Mouse (Mus musculus) lung, postnatal 10 days (tissue): ENCODE measurements around the gene Kcna7.
"Not testable (repeated sequence)": the region's sequence is repeated elsewhere in the genome, so short reads cannot be mapped to it uniquely, and the experiment has no call there.

ENCODE experiments used
- DNase-seq: peaks from one replicate; pipeline ENCODE4 v3.0.0; 2021

Gene Kcna7

DNA sequence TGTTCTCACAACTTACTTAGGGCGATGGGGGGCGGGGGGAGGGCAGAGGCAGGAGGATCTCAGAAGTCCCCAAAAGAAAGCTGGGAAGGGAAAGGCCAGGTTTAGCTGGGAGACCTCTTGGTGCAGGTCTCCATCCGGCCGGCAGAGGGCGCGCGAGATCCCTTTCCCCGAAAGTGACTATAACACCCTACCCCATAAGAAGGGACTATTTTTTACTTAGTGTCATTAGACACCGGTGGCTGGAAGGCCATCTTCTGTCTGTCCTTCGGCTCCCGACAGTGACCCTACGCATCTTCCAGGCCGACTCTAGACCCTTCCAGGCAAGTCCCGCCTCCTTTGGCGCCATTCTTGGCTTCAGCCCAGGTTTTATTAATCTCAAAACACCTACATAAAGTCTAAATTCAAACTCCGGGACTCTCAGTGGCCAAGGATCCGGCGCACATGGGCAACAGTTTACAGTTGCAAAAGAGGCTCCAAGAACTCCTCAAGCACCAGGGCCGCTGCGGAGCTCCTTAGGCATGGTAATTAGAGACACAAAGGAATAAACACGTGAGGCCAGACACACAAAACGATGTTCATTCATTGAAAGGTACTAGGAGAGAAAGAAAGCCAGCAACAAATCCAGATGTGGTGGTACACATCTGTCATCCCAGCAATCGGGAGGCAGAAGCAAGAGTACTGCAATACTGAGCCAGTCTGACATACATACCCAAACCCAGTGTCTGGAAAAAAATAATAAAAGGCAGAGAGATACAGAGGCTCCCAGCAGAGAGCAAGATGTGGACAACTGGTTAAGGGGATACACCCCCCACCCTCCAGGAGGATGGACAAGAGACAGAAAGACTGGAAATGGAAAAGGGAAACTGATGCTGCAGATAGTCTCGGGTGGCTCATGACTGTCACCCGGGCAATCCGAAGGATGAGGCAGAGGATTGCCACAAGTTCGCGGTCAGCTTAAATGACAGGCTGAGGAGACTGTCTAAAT lies at the start of gene Kcna7:
Gene Kcna7, plus strand, starts transcription at position 563 of the 985 bp plus-strand sequence.
- peak; percentile 83 for DNase-seq

DNA sequence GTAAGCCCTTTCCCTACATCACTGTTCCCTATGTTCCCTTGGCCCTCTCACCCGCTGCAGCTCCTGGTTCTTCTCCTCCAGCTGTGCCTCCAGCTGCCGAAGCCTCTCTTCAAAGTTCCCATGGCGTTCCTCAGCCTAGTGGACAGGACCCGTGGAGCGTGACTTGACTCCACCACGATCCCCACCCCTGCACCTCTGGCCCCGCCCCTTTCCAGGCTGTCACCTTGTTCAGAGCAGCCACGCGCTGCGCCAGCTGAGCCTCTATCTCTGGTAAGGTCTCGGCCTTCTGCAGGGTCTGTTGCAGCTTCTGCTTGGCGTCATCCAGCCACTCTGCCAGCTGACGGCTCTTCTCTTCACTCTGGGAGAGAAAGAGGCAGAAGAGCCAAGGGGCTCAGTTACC lies 49.4 kb upstream of the Kcna7 start:
- DNase-seq, result no peak

DNA sequence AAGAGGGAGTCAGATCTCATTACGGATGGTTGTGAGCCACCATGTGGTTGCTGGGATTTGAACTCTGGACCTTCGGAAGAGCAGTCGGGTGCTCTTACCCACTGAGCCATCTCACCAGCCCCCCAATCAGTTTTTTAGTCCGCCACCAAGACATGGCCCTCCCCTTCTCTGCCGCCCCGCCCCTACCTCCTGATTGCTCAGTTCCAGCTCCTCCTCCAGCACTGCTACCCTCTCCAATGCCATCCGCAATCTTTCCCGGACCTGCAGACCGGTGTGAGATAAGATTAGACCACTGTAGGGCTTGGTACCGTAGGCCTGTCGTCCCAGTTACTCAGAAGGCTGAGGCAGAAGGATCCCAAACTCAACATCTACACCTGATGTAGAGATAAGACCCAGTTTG lies 46.4 kb upstream of the Kcna7 start:
- not testable (repeated sequence) for DNase-seq

DNA sequence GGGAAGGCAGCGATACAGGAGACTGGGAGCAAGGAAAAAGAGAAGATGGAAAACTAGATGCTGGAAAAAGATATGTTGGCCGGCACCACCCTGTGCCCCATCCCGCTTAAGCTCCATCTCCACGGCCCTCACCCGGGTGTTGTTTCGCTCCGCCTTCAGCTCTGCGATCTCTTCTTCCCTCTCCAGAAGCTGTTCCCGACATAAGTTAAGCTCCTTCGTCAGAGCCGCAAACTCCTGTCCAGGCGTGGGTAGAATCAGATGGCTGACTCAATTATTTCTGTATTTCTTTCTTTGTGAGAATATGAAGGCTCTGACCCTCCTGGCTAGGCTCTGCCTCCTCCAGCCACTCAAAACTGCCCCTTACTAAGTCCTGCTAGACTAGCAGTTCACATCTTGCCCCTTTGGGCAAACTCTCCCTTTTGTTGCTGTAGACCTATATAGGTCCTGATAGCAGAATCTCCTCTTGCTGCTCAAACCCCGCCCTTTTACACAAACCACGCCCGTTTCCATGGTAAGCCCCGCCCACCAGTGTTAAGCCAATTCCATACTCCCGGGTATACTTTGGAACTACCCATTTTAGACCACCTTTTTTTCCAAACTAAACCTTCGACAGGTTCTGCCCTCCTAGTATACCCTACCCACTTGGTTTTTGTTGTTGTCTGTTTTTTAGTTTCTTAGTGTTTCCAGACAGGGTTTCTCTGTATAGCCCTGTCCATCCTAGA lies 44.9 kb upstream of the Kcna7 start:
- no peak for DNase-seq

DNA sequence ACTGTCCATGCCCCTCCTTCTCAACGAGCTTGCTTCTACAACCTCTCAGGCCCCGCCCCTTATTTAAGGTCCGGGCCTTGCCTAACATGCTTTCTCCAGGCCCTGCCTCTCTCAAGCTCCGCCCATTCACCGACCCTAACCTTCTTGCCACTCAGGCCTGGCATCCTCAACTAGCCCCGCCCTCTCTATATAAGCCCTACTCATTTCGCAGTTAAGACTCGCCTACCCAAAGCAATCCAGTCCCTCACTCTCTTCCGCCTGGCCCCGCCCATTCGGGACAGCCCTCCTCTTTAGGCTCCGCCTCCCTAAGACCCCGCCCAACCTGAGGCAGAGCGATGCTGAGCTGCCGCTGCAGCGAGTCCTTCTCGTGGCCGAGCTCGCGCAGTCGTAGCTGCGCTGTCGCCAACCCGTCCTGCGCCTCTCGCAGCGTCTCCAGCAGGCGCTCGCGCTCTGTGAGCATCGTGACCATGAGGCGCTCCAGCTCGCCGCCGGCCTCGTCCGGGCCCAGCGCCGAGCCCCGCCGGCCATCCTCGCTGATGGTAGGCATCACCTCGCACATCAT lies 44.1 kb upstream of the Kcna7 start:
- peak; percentile 89 for DNase-seq

DNA sequence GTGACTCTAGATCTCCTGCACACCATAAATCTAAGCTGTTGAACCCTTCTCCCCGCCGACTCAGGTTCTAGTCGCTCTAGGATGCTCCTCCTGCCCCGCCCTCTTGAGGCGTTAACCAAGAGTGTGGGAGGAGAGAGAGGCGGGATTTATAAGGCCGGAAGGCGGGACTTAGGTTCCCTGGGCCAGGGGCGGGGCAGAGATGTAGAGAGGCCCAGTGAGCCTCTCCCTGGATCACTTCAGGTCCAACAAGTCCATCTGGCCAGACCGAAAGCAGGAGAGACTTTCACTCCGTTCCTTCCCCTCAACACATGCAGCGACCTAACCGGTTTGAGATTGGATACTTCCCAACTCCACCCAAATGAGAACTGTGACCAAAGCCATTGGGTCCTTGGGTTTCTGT lies 42.7 kb upstream of the Kcna7 start:
- peak; percentile 70 for DNase-seq

DNA sequence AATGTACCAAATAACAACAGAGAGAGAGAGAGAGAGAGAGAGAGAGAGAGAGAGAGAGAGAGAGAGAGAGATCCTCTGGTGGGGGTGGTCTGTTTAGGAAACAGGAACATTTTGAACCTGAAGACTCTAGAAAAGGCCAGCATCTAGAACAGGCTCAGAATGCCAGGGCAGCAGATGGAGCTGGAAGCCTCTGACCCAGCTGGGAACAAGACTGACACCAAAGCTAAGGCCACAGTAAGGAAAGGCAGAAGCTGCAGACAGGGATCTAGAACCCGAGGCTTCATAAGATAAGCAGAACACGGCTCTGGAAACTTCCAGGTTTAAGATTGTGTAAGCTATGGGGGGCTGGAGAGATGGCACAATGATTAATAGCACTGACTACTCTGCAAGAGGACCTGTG lies 41.5 kb upstream of the Kcna7 start:
- no peak for DNase-seq

DNA sequence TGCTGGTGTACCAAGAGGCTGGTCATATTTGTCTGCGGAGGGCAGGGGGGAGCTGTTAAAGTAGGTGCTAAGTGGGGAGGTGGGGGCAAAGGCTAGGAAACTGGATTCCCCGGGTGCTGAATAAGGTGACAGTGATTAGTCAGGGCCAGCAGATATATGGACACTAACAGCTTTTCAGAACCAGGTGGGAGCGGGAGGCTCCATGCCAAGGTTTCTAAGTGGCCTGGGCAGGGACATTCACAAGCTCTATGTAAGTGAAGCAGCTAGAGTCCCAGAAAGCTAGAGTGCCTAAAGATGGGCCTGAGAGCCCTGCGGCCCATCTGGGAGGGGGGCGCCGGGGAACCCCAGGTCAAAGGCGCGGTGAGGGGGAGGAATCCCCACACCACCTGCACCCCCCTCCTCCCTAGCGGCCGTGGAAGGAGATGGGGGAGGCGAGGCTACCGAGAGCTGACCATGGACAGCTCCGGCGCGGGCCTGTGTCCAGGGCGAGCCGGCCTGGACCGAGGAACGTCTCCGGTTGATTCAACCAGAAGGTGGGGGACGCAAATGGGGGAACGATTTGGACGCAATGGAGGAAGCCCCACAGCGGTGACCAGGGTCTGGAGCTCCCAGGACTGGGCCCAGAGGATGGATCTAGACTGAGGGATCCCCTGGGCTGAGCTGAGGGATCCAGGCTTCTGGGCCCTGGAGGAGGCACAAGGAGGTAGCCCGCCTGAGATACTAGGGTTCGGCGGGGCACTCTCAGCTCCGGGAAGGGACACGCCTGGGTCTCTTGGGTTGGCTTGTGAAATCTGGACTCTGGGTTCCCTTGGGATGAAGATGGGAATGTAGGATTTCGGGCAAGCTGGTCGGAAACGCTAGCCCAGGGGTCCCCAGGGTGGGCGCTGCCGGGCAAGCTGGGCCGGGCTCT lies 39.5 kb upstream of the Kcna7 start:
- peak; percentile 67 for DNase-seq

DNA sequence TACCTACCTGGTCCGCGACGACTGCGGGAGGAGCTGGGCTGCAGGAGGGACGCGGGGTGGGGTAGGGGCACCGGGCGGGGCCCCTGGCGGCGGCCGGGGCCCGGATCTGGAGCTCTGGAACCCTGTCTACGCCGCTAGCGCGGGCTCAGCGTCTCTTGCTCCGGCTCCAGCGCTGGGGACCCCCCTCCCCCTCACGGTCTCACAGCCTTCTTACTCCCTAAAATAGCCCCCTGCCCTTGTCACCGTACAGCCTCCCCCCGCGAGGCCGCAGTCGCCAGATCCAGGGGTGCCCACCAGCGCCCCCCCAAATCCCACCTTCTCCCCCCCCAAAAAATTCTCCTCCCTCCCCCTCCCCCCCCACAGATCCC lies 38.8 kb upstream of the Kcna7 start, which contains the start of gene Ppfia3:
Gene Ppfia3, minus strand, starts transcription at position 368 of the 368 bp plus-strand sequence.
- DNase-seq, result no peak

DNA sequence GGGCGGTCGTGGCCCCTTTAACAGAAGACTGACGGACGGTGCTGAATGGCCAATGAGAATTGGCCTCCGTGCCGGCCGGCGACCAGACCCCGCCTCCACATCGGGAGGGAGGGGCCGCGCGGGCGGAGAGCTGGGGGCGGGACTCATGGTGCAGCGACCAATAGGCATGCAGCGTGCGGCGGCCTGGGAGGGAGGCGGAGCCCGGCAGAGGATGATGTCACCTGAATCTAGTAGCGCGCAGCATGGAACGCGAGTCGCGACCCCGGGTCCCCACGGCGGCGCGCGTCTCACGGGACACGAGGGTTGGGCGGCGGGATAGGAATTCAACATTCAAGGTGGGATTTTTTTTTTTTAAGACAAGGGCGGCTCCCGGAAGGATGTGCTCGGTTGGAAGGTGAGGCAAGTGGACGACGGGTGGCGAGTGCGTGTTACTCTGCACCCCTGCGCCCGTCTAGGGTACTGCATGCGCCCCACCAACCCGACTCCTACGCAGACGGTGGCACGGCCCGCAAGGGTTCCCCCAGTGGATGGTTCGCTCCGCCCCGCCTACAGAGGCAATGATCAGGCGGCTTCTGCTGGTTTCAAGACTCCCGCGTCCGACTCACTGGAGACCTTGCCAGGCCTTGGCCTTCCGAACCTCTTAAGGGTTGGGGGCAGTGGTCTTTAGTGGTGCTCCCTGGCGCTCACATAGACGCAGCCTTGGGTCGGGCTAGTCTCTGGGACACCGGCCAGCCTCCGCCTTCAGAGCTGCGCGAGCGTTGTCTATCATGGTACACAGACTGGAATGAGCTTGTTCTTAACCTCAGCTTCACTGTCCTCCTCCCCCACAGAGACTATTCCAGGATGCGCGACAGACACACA lies 38.2 kb upstream of the Kcna7 start:
- peak; percentile 98 for DNase-seq

DNA sequence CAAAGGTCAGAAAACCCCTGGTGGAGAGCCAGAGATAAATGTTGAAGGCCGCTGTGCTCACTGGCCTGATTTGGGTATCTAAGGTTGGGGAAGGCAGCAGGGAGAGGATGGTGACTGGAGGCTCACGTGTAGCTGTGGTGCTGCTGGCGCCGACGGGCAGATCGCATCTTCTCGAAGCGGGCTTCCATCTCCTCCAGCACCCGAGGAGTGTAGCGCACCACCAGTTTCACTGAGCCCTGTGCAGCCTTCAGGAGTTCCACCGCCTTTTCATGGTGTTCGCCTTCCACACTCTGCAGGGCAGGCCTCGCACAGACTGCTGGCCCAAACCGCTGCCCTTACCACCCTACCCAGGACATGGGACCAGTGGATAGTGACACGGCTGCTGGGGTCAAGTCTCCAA lies 37.3 kb upstream of the Kcna7 start:
- no peak for DNase-seq

DNA sequence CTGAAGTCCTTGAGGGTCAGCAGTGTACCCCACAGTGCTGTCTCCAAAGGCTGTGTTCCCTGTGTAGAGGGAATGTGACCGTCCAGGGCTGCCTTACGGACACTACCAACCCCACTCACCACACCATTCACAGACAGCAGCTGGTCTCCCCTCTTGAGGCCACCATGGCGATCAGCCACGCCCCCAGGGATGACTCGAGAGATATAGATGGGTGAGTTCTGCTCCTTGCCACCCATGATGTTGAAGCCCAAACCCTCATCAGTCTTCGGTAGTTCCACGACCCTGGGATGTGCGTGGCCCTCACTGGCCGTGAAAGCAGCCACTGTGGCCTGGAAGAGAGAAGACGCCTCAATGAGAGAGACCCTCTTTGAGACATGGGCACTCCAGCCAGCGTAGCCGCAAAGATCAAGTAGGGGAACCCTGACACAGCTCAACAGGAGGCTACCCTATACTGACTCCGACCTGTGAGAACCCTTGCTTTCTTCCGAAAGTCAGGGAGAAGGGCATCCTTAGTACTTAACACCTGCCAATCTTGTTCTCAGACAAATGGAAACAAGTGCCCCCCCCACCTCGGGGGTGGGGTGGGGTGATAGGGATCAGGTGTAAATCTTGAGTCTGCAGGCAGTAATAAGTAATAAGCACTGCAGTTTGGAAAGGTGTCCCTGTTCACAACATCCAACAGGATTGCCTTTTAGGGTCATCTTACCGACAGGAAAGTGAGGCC lies 36.3 kb upstream of the Kcna7 start:
- no peak for DNase-seq

DNA sequence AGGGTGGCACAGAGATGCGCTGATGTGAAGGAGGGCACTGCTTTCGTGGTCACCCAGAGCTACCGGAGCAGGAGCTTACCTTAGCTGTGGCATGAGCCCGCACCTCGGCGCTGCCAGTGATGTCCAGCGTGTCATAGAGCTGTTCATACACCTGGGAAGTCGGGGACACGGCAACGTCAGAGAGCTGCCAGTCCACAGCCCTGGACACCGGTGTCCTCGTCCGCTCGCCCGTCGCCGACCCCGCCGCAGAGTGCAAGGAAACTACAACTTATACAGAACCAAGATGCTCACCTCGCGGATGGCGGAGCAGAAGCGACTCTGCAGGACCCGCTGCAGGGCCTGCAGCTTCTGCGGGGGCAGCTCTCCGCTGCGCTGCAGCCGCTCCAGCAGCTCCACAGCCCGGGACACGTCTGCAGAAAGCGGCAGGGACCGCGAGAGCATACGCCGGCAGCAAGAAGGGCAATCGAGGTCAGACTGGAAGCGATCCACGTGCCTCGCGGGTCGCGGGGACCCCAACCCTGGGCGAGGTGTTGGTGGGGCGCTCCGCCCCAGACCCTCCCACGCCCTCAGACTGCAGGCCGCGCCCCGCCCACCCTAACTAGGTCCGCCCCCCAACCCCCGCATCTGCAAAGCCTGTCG lies 35.5 kb upstream of the Kcna7 start:
- no peak for DNase-seq

DNA sequence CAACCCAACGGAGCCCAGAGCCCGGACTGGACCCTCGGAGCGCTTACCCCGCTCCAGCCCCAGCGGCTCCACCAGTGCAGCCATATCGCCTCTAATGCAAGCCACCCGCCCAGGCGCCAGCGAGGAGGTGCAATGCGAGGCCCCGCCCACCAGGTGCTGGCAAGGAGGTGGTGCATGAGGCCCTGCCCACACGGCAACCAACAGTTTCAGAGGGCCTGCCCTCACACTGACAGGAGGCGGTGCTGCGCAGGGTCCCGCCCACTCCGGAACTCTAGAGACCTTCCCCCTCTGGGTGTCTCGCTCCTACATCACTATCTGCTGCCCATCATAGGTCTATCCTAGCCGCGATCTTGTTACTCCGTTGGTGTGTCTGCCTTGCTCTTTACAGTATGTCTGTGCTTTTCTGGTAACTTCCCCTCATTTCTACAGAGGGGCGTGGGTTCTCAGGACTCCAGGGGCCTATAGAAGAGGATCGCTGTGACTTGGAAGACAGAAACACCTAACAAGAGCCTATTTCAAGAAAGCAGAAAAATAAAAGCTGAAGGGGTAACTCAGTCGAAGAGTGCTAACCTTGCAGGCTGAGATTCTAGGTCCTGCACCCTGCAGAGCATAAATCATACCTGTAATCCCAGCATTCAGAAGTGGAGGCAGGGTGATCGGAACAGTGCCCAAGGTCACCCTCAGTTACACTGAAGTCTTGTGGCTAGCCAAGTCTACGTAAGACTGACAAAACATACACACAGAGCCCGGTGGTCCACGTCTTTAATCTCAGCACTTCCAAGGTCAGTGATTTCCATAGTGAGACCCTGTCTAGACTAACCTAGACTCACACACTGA lies 34.8 kb upstream of the Kcna7 start, which contains the start of gene Lin7b:
Gene Lin7b, minus strand, starts transcription at position 109 of the 837 bp plus-strand sequence.
- DNase-seq, result peak; percentile 93

DNA sequence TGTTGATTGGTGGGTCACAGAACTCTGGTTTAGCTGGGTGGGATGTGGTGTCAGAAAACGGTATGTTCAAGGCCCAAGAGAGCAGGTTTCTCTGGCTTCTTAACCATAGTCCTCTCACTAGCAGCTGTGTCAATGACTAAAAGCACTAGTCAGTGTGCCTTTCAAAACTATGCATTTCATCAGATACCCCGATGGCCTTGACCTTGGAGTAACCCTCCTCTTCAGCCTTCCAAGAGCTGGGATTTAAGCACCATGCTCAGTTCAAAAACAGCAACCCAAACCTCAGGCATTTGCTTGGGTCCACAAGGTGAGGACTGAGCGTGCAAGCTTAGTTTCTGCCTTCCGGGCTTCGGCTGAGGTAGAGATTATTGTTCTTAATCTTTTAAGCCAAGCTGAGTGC lies 33.1 kb upstream of the Kcna7 start:
- no peak for DNase-seq

DNA sequence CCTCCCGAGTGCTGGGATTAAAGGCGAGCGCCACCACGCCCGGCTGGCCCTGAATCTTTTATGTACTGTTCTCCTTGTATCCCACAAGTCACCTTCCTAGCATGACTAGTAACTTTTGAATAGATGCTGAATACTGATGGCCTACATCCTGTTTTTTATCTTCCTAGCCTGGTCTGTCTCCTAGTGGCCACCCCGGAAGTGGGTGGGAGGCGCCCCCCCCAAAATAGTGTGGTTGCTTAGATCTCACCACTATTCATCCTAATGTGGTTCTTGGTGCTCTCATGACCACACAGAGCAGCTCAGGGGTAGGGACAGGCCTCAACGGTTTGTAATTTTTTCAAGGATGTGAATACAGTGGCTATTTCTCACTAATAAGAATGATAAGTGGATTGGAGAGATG lies 30.8 kb upstream of the Kcna7 start:
- no peak for DNase-seq

DNA sequence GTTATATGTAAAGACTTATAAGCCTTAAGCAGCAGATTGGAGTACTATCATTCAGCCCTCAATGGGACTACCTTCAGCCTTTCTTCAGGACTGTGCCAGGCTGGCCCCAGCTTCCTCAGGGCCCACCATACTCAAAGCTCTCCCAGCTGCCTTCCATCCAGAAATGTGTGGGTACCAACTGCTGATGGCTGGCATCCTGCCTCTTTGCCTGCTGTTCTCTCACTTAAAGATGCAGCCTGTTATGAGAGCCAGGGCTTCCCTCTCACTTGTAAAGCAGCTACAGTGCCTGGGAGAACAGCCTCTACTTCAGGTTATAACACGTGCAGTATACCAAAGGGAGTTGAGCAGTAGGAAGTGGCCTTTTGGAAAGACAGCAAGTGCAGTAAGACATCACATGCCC lies 29.4 kb upstream of the Kcna7 start:
- DNase-seq, result no peak

DNA sequence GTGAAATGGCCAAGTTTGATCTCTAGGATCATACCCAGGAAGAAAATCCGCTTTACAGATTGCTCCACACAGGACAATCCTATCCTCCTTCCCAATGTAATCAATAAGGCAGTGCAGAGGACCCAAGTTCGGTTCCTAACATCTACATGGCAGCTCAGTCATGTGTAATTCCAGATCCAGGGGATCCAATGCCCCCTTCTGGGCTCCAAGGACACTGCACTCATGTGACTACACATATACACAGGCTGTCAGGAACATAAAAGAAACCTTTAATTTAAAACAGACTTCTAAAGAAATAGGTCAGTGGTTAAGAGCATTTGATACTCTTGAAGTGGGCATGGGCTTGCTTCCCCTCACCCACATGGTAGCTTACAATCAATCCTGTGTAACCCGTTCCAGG lies 19.4 kb upstream of the Kcna7 start:
- DNase-seq, result no peak

DNA sequence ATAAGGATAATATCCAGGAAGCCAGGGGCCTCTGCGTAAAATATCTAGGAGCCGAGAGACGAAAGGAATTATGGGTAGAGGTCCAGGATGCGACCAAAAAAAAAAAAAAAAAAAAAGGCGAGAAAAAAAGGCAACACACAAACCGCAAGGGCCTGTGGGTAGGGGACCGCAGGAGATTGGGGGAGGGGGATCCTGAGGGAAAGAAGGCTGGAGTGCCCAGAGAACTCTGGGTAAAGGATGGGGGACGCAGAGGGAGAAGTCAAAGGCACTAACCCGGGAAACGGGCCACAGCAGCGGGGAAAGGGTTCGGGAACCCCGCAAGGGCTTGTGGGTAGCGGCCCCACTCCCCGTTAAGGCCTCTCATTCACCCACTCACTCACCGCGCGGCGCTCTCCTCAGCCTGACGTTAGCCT lies 10.3 kb upstream of the Kcna7 start:
- peak; percentile 81 for DNase-seq
